Mouse (Mus musculus): ENCODE measurements around the gene Rab19. TPM values are rescaled to one million over a fixed set of nuclear protein-coding genes. Genes with fewer than 3 reads are reported as not detected.
"Not testable (repeated sequence)": the region's sequence is repeated elsewhere in the genome, so short reads cannot be mapped to it uniquely, and the experiment has no call there.

Rab19 gene
- polyA plus RNA-seq, 1 experiment from 2014 or later, result 2.8 TPM

- Histone ChIP-seq H3K27me3 (ENCODE audit: insufficient read depth, low read length) (no peaks in the 10 kb centered on the region), H3K9ac (no peak overlapping the region), H3K4me2 (no peak overlapping the region), H3K9me3 (ENCODE audit: low read depth, low read length) (no peaks in the 10 kb centered on the region), H3K27ac (ENCODE audit: low read depth) (no peak overlapping the region), H3K36me3 (ENCODE audit: insufficient read depth) (peaks cover 62% of the 10 kb centered on the region), H3K4me3 (ENCODE audit: low read depth, low read length) (no peak overlapping the region), H3K4me1 (ENCODE audit: insufficient read depth) (no peaks in the 10 kb centered on the region)
- WGBS, result 76% methylated on average over 7 of the region's 7 CpGs
- TF ChIP-seq CTCF (IDR thresholded peaks at IDR 0.05; ENCODE audit: low read depth), result no peak
- ATAC-seq (ENCODE audit: insufficient read depth) (no peak), DNase-seq (no peak)
Measured at GRCm38 (mm10) chr6:39345430-39345829, 35.5 kb upstream of the Rab19 start.

- 26% methylated on average over 15 of the region's 15 CpGs for WGBS
- no peak overlapping the region for H3K27ac ChIP-seq (ENCODE audit: low read depth)
- TF ChIP-seq CTCF (IDR thresholded peaks at IDR 0.05; ENCODE audit: low read depth), result no peak
- no peaks in the 10 kb centered on the region for H3K4me1 ChIP-seq (ENCODE audit: insufficient read depth)
- H3K9ac ChIP-seq, result no peak overlapping the region
- H3K36me3 ChIP-seq (ENCODE audit: insufficient read depth), result peaks cover 68% of the 10 kb centered on the region
- H3K4me2 ChIP-seq, result no peak overlapping the region
- no peak for ATAC-seq (ENCODE audit: insufficient read depth)
- peak; percentile 15 for DNase-seq
- no peaks in the 10 kb centered on the region for H3K27me3 ChIP-seq (ENCODE audit: insufficient read depth, low read length)
- H3K9me3 ChIP-seq (ENCODE audit: low read depth, low read length), result no peaks in the 10 kb centered on the region
- H3K4me3 ChIP-seq (ENCODE audit: low read depth, low read length), result no peak overlapping the region
Measured at GRCm38 (mm10) chr6:39346991-39347501, 33.9 kb upstream of the Rab19 start.

GRCm38 (mm10) chr6:39347880-39348814 is 32.8 kb upstream of the Rab19 start:
- DNase-seq (peak; percentile 32), ATAC-seq (ENCODE audit: insufficient read depth) (no peak)
- Histone ChIP-seq H3K4me2 (no peak overlapping the region), H3K27ac (ENCODE audit: low read depth) (peak overlapping the region; percentile 44), H3K9me3 (ENCODE audit: low read depth, low read length) (no peaks in the 10 kb centered on the region), H3K36me3 (ENCODE audit: insufficient read depth) (peaks cover 61% of the 10 kb centered on the region), H3K27me3 (ENCODE audit: insufficient read depth, low read length) (no peaks in the 10 kb centered on the region), H3K4me1 (ENCODE audit: insufficient read depth) (no peaks in the 10 kb centered on the region), H3K9ac (no peak overlapping the region), H3K4me3 (ENCODE audit: low read depth, low read length) (no peak overlapping the region)
- 0 out of 2 replicates have a peak, but pooled peaks have one; percentile 12 for TF ChIP-seq CTCF (IDR thresholded peaks at IDR 0.05; ENCODE audit: low read depth)
- 43% methylated on average over 4 of the region's 4 CpGs for WGBS

GRCm38 (mm10) chr6:39348946-39349345 is 32.0 kb upstream of the Rab19 start:
- 75% methylated on average over 6 of the region's 6 CpGs for WGBS
- no peaks in the 10 kb centered on the region for H3K9me3 ChIP-seq (ENCODE audit: low read depth, low read length)
- no peaks in the 10 kb centered on the region for H3K27me3 ChIP-seq (ENCODE audit: insufficient read depth, low read length)
- no peak overlapping the region for H3K9ac ChIP-seq
- DNase-seq (no peak), ATAC-seq (ENCODE audit: insufficient read depth) (no peak)
- 0 out of 2 replicates have a peak overlapping the region, but pooled peaks have one; percentile 44 for H3K27ac ChIP-seq (ENCODE audit: low read depth)
- H3K4me1 ChIP-seq (ENCODE audit: insufficient read depth), result no peaks in the 10 kb centered on the region
- TF ChIP-seq CTCF (IDR thresholded peaks at IDR 0.05; ENCODE audit: low read depth), result no peak
- no peak overlapping the region for H3K4me3 ChIP-seq (ENCODE audit: low read depth, low read length)
- peaks cover 61% of the 10 kb centered on the region for H3K36me3 ChIP-seq (ENCODE audit: insufficient read depth)
- no peak overlapping the region for H3K4me2 ChIP-seq

DNA sequence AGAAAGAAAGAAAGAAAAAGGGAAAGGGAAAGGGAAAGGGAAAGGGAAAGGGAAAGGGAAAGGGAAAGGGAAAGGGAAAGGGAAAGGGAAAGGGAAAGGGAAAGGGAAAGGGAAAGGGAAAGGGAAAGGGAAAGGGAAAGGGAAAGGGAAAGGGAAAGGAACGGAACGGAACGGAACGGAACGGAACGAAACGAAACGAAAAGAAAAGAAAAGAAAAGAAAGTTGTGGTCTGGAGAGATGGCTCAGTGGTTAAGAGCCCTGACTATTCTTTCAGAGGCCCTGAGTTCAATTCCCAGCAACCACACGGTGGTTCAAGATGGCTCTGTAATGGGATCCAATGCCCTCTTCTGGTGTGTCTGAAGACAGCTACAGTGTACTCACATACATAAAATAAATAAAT is 21.8 kb upstream of the Rab19 start:
- 96% methylated on average over 9 of the region's 9 CpGs for WGBS
- not testable (repeated sequence) for H3K9me3 ChIP-seq (ENCODE audit: low read depth, low read length); H3K27ac ChIP-seq (ENCODE audit: low read depth); H3K4me1 ChIP-seq (ENCODE audit: insufficient read depth); ATAC-seq (ENCODE audit: insufficient read depth); DNase-seq; H3K4me2 ChIP-seq; H3K27me3 ChIP-seq (ENCODE audit: insufficient read depth, low read length); H3K4me3 ChIP-seq (ENCODE audit: low read depth, low read length); H3K9ac ChIP-seq
- peaks cover 39% of the 10 kb centered on the region for H3K36me3 ChIP-seq (ENCODE audit: insufficient read depth)

DNA sequence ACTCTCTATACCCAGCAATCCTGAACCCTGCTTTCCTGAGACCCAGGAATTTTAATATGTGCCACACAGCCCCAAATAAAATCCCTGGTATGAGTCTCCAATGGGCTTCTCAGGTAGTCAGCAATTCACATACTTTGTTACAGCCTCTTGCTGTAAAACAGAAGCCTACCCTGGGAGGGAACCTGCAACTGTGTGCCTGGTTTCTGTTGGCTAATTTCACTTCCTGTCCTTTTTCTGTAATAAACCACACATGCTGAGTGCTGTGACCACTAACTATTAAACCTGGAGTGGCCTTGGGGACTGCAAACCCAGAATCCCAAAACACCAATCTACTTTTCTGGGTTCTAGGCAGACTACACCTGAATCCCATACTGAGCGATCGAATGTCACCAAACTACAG is 18.3 kb upstream of the Rab19 start:
- no peak overlapping the region for H3K4me3 ChIP-seq (ENCODE audit: low read depth, low read length)
- no peak overlapping the region for H3K4me2 ChIP-seq
- no peaks in the 10 kb centered on the region for H3K9me3 ChIP-seq (ENCODE audit: low read depth, low read length)
- 96% methylated on average over 2 of the region's 2 CpGs for WGBS
- H3K9ac ChIP-seq, result no peak overlapping the region
- H3K27ac ChIP-seq (ENCODE audit: low read depth), result no peak overlapping the region
- no peaks in the 10 kb centered on the region for H3K27me3 ChIP-seq (ENCODE audit: insufficient read depth, low read length)
- ATAC-seq (ENCODE audit: insufficient read depth) (no peak), DNase-seq (no peak)
- no peaks in the 10 kb centered on the region for H3K4me1 ChIP-seq (ENCODE audit: insufficient read depth)
- no peak for TF ChIP-seq CTCF (IDR thresholded peaks at IDR 0.05; ENCODE audit: low read depth)
- H3K36me3 ChIP-seq (ENCODE audit: insufficient read depth), result peaks cover 28% of the 10 kb centered on the region

- Histone ChIP-seq H3K9ac (no peak overlapping the region), H3K9me3 (ENCODE audit: low read depth, low read length) (no peaks in the 10 kb centered on the region), H3K4me1 (ENCODE audit: insufficient read depth) (no peaks in the 10 kb centered on the region), H3K4me3 (ENCODE audit: low read depth, low read length) (no peak overlapping the region), H3K27me3 (ENCODE audit: insufficient read depth, low read length) (no peaks in the 10 kb centered on the region), H3K4me2 (no peak overlapping the region), H3K36me3 (ENCODE audit: insufficient read depth) (peaks cover 11% of the 10 kb centered on the region; the same call in 1 of the 2 replicates), H3K27ac (ENCODE audit: low read depth) (no peak overlapping the region)
- ATAC-seq (ENCODE audit: insufficient read depth) (no peak), DNase-seq (no peak)
- no peak for TF ChIP-seq CTCF (IDR thresholded peaks at IDR 0.05; ENCODE audit: low read depth)
- WGBS, result 76% methylated on average over 3 of the region's 3 CpGs
Measured at GRCm38 (mm10) chr6:39369631-39370030, 11.3 kb upstream of the Rab19 start.

Data from lung, embryonic 14.5 days (tissue).